Mouse (Mus musculus) frontal cortex, postnatal 14 days (tissue): ENCODE measurements at regions not wholly inside any gene's neighbourhood (a gene's known extent, or its start where the extent isn't known, plus 50 kb on each side); places are given as distances from the start of the nearest gene placed in this dataset.

ENCODE experiments used
- DNase-seq, 2 experiments: peaks; one replicate each; pipeline ENCODE4 v3.0.0; 2022; ENCODE audit warnings: low spot score in 2 of 2

- no peak for DNase-seq
These were observed 53.0 kb downstream of the Gm12689 start for GRCm38 (mm10) chr4:99348674-99349073.

GRCm38 (mm10) chr4:99353122-99353774 lies 57.5 kb downstream of the Gm12689 start:
- no peak for DNase-seq

GRCm38 (mm10) chr4:99354241-99354640 lies 58.5 kb downstream of the Gm12689 start:
- no peak for DNase-seq

GRCm38 (mm10) chr4:99354835-99355234 lies 59.1 kb downstream of the Gm12689 start:
- DNase-seq = no peak

- no peak for DNase-seq
These were observed 72.3 kb downstream of the Gm12689 start for GRCm38 (mm10) chr4:99368036-99368435.

- DNase-seq = no peak
These were observed 75.5 kb downstream of the Gm12689 start for GRCm38 (mm10) chr4:99371162-99371561.

- DNase-seq = no peak
These were observed 80.5 kb downstream of the Gm12689 start for GRCm38 (mm10) chr4:99376171-99376570.

GRCm38 (mm10) chr4:99376911-99377310 lies 81.2 kb downstream of the Gm12689 start:
- DNase-seq = no peak

- no peak for DNase-seq
These were observed 84.3 kb downstream of the Gm12689 start for GRCm38 (mm10) chr4:99379983-99380382.

GRCm38 (mm10) chr4:99385381-99385780 lies 89.7 kb downstream of the Gm12689 start:
- DNase-seq = no peak

GRCm38 (mm10) chr4:99389428-99389827 lies 93.7 kb downstream of the Gm12689 start:
- DNase-seq = no peak

GRCm38 (mm10) chr4:99392986-99393385 lies 97.3 kb downstream of the Gm12689 start:
- DNase-seq = no peak

GRCm38 (mm10) chr4:99394244-99394643 lies 98.5 kb downstream of the Gm12689 start:
- no peak for DNase-seq

- no peak for DNase-seq
These were observed 111.8 kb downstream of the Gm12689 start for GRCm38 (mm10) chr4:99407466-99407865.

GRCm38 (mm10) chr4:99423449-99423848 lies 127.7 kb downstream of the Gm12689 start:
- no peak for DNase-seq

GRCm38 (mm10) chr4:99445077-99445754 lies 149.5 kb downstream of the Gm12689 start:
- DNase-seq = no peak

- no peak for DNase-seq
These were observed 150.0 kb downstream of the Gm12689 start for GRCm38 (mm10) chr4:99445755-99446128.

- no peak for DNase-seq
These were observed 163.3 kb downstream of the Gm12689 start for GRCm38 (mm10) chr4:99458984-99459383.

GRCm38 (mm10) chr4:99459436-99459835 lies 163.7 kb downstream of the Gm12689 start:
- DNase-seq = peak; percentile 36 to 48

GRCm38 (mm10) chr4:99465493-99465892 lies 169.8 kb downstream of the Gm12689 start:
- no peak for DNase-seq

GRCm38 (mm10) chr4:99475701-99476218 lies 180.1 kb downstream of the Gm12689 start:
- DNase-seq = no peak

GRCm38 (mm10) chr4:99484271-99484670 lies 171.8 kb upstream of the Foxd3 start:
- no peak for DNase-seq
